Mouse (Mus musculus): ENCODE data around the gene Dnajc1.

GRCm38 (mm10) chr2:18205118-18205517 lies 187.5 kb downstream of the Dnajc1 start:
- TF ChIP-seq GATA1 (IDR thresholded peaks at IDR 0.05; ENCODE audit: borderline replicate concordance, low read length): no peak
- no peak for TF ChIP-seq FLI1 (IDR thresholded peaks at IDR 0.05; ENCODE audit: low read length)

Data from megakaryocyte, embryonic 14.5 days (primary cell).